Mouse (Mus musculus) urinary bladder, adult 2 months (tissue): Measurements from ENCODE around the gene Enpp6. TPM values are rescaled to one million over a fixed set of nuclear protein-coding genes. Genes with fewer than 3 reads are reported as not detected.
"Not testable (repeated sequence)": the region's sequence is repeated elsewhere in the genome, so short reads cannot be mapped to it uniquely, and the experiment has no call there.

ENCODE experiments used
- DNase-seq: peaks from one replicate; pipeline ENCODE4 v3.0.0; 2022; ENCODE audit warnings: low spot score
- polyA plus RNA-seq: library from polyadenylated mRNA; depleted of rRNA; stranded (reverse); fragments of >200 nt; gene quantifications from 2 replicates; pipeline ENCODE4 v1.2.3, GENCODE M21; 2012

Enpp6 gene
- polyA plus RNA-seq, 1 experiment = 0.48 TPM

- no peak for DNase-seq
These were observed 9.4 kb downstream of the Enpp6 start for GRCm38 (mm10) chr8:46995931-46996664.

- DNase-seq = no peak
These were observed 19.0 kb downstream of the Enpp6 start for GRCm38 (mm10) chr8:47005676-47006075.

- no peak for DNase-seq
These were observed 20.1 kb downstream of the Enpp6 start for GRCm38 (mm10) chr8:47006785-47007184.

- no peak for DNase-seq
These were observed 21.6 kb downstream of the Enpp6 start for GRCm38 (mm10) chr8:47008220-47008773.

GRCm38 (mm10) chr8:47016268-47016946 is 29.7 kb downstream of the Enpp6 start:
- no peak for DNase-seq

- DNase-seq = no peak
These were observed 34.5 kb downstream of the Enpp6 start for GRCm38 (mm10) chr8:47021135-47021555.

- DNase-seq = no peak
These were observed 37.9 kb downstream of the Enpp6 start for GRCm38 (mm10) chr8:47024612-47025011.

GRCm38 (mm10) chr8:47026841-47027490 is 40.3 kb downstream of the Enpp6 start:
- DNase-seq = no peak

- no peak for DNase-seq
These were observed 41.8 kb downstream of the Enpp6 start for GRCm38 (mm10) chr8:47028474-47028873.

GRCm38 (mm10) chr8:47030321-47030720 is 43.6 kb downstream of the Enpp6 start:
- DNase-seq = no peak

GRCm38 (mm10) chr8:47032081-47032480 is 45.4 kb downstream of the Enpp6 start:
- no peak for DNase-seq

- DNase-seq = no peak
These were observed 47.3 kb downstream of the Enpp6 start for GRCm38 (mm10) chr8:47033976-47034375.

- no peak for DNase-seq
These were observed 49.8 kb downstream of the Enpp6 start for GRCm38 (mm10) chr8:47036501-47036900.

- DNase-seq = no peak
These were observed 50.7 kb downstream of the Enpp6 start for GRCm38 (mm10) chr8:47037405-47037804.

GRCm38 (mm10) chr8:47040215-47040614 is 53.5 kb downstream of the Enpp6 start:
- DNase-seq = not testable (repeated sequence)

- DNase-seq = no peak
These were observed 59.7 kb downstream of the Enpp6 start for GRCm38 (mm10) chr8:47046340-47046739.

GRCm38 (mm10) chr8:47047146-47047545 is 60.5 kb downstream of the Enpp6 start:
- no peak for DNase-seq

GRCm38 (mm10) chr8:47048584-47048983 is 61.9 kb downstream of the Enpp6 start:
- DNase-seq = no peak

- no peak for DNase-seq
These were observed 66.0 kb downstream of the Enpp6 start for GRCm38 (mm10) chr8:47052643-47053042.

- no peak for DNase-seq
These were observed 69.4 kb downstream of the Enpp6 start for GRCm38 (mm10) chr8:47056086-47056485.

- no peak for DNase-seq
These were observed 71.8 kb downstream of the Enpp6 start for GRCm38 (mm10) chr8:47058526-47058925.

- no peak for DNase-seq
These were observed 72.3 kb downstream of the Enpp6 start for GRCm38 (mm10) chr8:47058971-47059370.
